Mouse (Mus musculus): ENCODE results near the gene Gprin2.

DNA sequence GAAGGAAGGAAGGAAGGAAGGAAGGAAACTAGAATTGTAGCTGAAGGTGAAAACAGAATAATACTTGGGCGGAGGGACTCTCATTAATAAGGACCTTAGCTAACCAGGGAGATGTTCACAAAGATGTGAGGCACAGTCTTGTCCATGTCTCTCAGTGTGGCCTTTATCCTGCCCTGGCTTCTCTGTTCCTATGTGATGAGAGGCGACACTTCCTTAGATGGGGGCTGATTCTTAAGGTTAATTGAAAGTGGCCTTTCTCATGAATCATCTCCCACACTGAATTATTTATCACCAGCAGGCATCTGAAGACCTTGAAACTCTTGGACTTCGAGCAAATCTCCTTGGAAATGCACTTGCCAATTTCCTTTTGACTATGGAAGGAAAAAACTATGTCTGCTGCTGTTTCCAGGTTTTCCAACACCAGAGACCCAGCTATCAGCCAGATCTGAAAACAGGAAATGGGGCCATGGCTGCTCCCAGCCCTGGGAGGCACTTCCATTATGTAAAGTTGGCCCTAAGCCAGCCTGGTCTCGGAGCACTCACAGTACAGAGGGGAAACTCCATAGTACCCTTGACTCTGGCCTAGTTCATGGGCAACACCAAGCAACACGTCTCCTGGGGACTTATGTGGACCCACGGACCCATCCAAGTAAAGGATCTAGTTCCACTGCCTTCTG is 14.1 kb upstream of the Gprin2 start:
- TF ChIP-seq CTCF (IDR thresholded peaks at IDR 0.05) (no peak), EP300 (IDR thresholded peaks at IDR 0.05) (peak; percentile 60)

All from lung, postnatal 0 days (tissue).